Mouse (Mus musculus) liver, embryonic 11.5 days (tissue): ENCODE measurements at regions not wholly inside any gene's neighbourhood (a gene's known extent, or its start where the extent isn't known, plus 50 kb on each side); places are given as distances from the start of the nearest gene placed in this dataset.

Experiments used
- ATAC-seq: fragments of 200-750 bp; cut with Nextera tagmentation; replicated peaks from 2 replicates; pipeline ENCODE4 v1.8.0; 2017; ENCODE audit warnings: moderate number of reproducible peaks, mild to moderate bottlenecking, moderate TSS enrichment, moderate library complexity; ENCODE audit not compliant: low FRiP score
- DNase-seq: peaks from one replicate; pipeline ENCODE4 v3.0.0-alpha.2; 2017; ENCODE audit warnings: low spot score
- H3K27ac ChIP-seq: fragments of 300-500 bp; sonication (generic); 2 replicates; pipeline ENCODE4 v1.5.1; 2014; ENCODE audit warnings: mild to moderate bottlenecking, low read depth, low read length, control low read depth
- H3K27me3 ChIP-seq: fragments of 300-500 bp; sonication (generic); replicated peaks from 2 replicates; pipeline ENCODE4 v1.6.1; 2014; ENCODE audit warnings: low read length, mixed read lengths; ENCODE audit not compliant: control insufficient read depth, insufficient read depth
- H3K36me3 ChIP-seq: fragments of 300-500 bp; sonication (generic); 2 replicates; pipeline ENCODE4 v1.6.1; 2014; ENCODE audit warnings: mild to moderate bottlenecking, low read length, moderate library complexity, mixed read lengths; ENCODE audit not compliant: control insufficient read depth, insufficient read depth
- H3K4me1 ChIP-seq: fragments of 300-500 bp; sonication (generic); replicated peaks from 2 replicates; pipeline ENCODE4 v1.6.1; 2014; ENCODE audit warnings: low read length, mixed read lengths; ENCODE audit not compliant: control insufficient read depth, insufficient read depth
- H3K4me2 ChIP-seq: fragments of 300-500 bp; sonication (generic); 2 replicates; pipeline ENCODE4 v1.6.1; 2014; ENCODE audit warnings: mild to moderate bottlenecking, control low read depth, moderate library complexity
- H3K4me3 ChIP-seq: fragments of 300-500 bp; sonication (generic); 2 replicates; pipeline ENCODE4 v1.5.1; 2014; ENCODE audit warnings: low read depth, low read length, control low read depth
- H3K9ac ChIP-seq: fragments of 300-500 bp; sonication (generic); 2 replicates; pipeline ENCODE4 v1.6.1; 2014; ENCODE audit warnings: low read depth, low read length, control low read depth
- H3K9me3 ChIP-seq: fragments of 300-500 bp; sonication (generic); 2 replicates; pipeline ENCODE4 v1.6.1; 2016; ENCODE audit warnings: low read length, inconsistent platforms, mixed read lengths; ENCODE audit not compliant: control insufficient read depth
- WGBS: fragments of 180-500 bp; shearing (Covaris S2); extraction: QIAGEN DNeasy Blood & Tissue Kit; methylation state at CpG from one replicate; pipeline ENCODE4 v1.1.7; 2014; 5-methylcytosine and 5-hydroxymethylcytosine counted together

GRCm38 (mm10) chr13:71668256-71668655 lies 295.3 kb downstream of the Irx1 start:
- Histone ChIP-seq H3K4me3 (no peak overlapping the region), H3K27me3 (no peaks in the 10 kb centered on the region), H3K36me3 (no peaks in the 10 kb centered on the region), H3K9ac (no peak overlapping the region), H3K4me2 (no peak overlapping the region), H3K4me1 (no peaks in the 10 kb centered on the region), H3K9me3 (no peaks in the 10 kb centered on the region), H3K27ac (no peak overlapping the region)
- ATAC-seq (no peak), DNase-seq (no peak)
- WGBS: 88% methylated on average over 2 of the region's 2 CpGs

DNA sequence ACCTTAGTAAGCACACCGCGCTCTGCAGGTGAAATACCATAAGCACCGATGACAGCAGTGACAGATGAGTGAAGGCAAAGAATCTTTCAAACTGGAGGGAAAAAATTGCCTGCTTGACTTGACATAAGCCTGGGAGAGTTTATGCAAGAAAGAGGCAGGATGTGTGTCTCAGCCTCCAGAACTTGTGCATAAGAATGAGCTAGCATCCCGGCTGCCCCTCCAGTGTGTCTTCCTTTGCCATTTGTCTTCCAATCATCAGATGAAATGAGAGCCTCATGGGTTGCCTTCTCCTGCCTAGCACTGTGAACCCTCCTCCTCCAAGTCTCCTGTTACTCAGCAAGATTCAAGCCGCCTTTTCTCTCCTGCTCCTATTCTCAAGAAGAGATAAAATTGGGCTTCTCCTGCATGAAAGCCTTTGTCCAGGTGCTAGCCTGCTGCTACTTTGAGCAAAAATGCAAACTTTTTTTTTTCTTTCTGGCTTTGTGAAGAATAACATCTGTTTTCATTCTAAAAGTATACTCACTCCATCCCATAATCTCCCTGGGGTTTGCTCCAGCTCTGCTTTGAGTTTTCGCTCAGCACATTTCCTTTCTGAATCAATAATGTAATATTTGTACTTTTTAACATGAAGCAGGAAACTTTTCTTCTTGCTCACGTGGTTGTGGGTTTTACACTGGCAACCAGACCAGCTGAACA lies 298.2 kb downstream of the Irx1 start:
- Histone ChIP-seq H3K4me2 (no peak overlapping the region), H3K9ac (no peak overlapping the region), H3K27me3 (no peaks in the 10 kb centered on the region), H3K36me3 (no peaks in the 10 kb centered on the region), H3K9me3 (no peaks in the 10 kb centered on the region), H3K4me1 (no peaks in the 10 kb centered on the region), H3K27ac (no peak overlapping the region), H3K4me3 (no peak overlapping the region)
- no peak for DNase-seq
- no peak for ATAC-seq
- 71% methylated on average over 7 of the region's 7 CpGs for WGBS

- Histone ChIP-seq H3K4me1 (no peaks in the 10 kb centered on the region), H3K9me3 (no peaks in the 10 kb centered on the region), H3K27ac (no peak overlapping the region), H3K27me3 (no peaks in the 10 kb centered on the region), H3K36me3 (no peaks in the 10 kb centered on the region), H3K4me3 (no peak overlapping the region), H3K9ac (no peak overlapping the region), H3K4me2 (no peak overlapping the region)
- ATAC-seq: no peak
- 68% methylated on average over 2 of the region's 2 CpGs for WGBS
- DNase-seq: no peak
Observed at GRCm38 (mm10) chr13:71657898-71658297, 305.6 kb downstream of the Irx1 start.

DNA sequence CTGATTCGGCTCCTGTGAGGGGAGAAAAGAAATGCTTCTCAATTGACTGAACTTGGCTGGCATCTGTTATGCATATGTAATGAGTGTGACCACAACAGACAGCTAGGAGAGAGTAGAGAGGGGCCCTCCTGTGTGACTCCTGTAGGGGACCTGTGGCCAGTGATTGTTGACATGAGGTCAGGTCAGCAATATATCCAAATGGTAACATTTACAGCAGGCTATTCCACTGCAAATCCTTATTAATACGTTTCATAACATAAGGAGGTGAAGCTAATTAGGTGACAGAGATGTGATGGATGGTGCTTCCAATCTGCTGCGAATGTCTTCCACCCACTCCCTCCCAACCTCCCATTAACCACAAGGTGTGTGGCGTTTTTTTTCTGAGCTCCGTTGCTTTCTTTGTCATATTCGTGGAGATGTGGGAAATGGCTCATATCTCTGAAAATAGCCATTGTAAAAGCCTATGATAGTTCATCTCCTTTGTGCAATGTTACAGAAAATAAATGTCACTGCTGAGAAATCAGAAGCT lies 309.5 kb downstream of the Irx1 start:
- DNase-seq (no peak), ATAC-seq (no peak)
- H3K9me3 ChIP-seq: no peaks in the 10 kb centered on the region
- H3K9ac ChIP-seq: no peak overlapping the region
- no peak overlapping the region for H3K4me2 ChIP-seq
- H3K4me3 ChIP-seq: no peak overlapping the region
- H3K27ac ChIP-seq: no peak overlapping the region
- H3K27me3 ChIP-seq: no peaks in the 10 kb centered on the region
- no peaks in the 10 kb centered on the region for H3K36me3 ChIP-seq
- no peaks in the 10 kb centered on the region for H3K4me1 ChIP-seq
- WGBS: 59% methylated on average over 6 of the region's 6 CpGs

- no peaks in the 10 kb centered on the region for H3K9me3 ChIP-seq
- DNase-seq (no peak), ATAC-seq (no peak)
- H3K36me3 ChIP-seq: no peaks in the 10 kb centered on the region
- WGBS: 55% methylated on average over 8 of the region's 8 CpGs
- no peak overlapping the region for H3K27ac ChIP-seq
- H3K4me3 ChIP-seq: no peak overlapping the region
- H3K27me3 ChIP-seq: no peaks in the 10 kb centered on the region
- H3K4me1 ChIP-seq: no peaks in the 10 kb centered on the region
- no peak overlapping the region for H3K9ac ChIP-seq
- H3K4me2 ChIP-seq: no peak overlapping the region
Observed at GRCm38 (mm10) chr13:71653212-71653938, 310.1 kb downstream of the Irx1 start.

DNA sequence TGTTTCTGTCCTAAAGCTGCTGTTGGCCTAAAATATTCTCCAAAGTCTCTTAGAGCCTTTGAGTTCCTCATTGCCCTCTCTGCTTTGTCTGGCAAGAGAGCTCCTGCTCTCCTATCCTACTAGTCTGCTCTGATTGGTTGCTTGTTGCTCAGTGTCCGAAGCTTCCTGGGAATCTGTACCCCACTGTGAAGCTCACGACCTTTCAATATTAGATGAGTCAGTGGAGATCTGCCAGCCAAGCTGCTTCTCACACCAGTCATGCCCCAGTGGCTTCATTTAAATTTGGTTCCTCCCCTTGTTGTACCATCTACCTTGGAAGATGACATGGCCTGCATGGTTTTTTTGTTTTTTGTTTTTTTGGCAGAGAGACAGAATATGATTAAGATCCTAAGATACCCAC lies 313.6 kb downstream of the Irx1 start:
- ATAC-seq (no peak), DNase-seq (no peak)
- no peaks in the 10 kb centered on the region for H3K4me1 ChIP-seq
- no peak overlapping the region for H3K4me3 ChIP-seq
- no peaks in the 10 kb centered on the region for H3K36me3 ChIP-seq
- H3K9me3 ChIP-seq: no peaks in the 10 kb centered on the region
- H3K27me3 ChIP-seq: no peaks in the 10 kb centered on the region
- H3K27ac ChIP-seq: no peak overlapping the region
- H3K9ac ChIP-seq: no peak overlapping the region
- 21% methylated on average over 2 of the region's 2 CpGs for WGBS
- no peak overlapping the region for H3K4me2 ChIP-seq

- no peak overlapping the region for H3K4me3 ChIP-seq
- no peak overlapping the region for H3K9ac ChIP-seq
- no peaks in the 10 kb centered on the region for H3K4me1 ChIP-seq
- H3K36me3 ChIP-seq: no peaks in the 10 kb centered on the region
- WGBS: 68% methylated on average over 2 of the region's 2 CpGs
- H3K27ac ChIP-seq: no peak overlapping the region
- no peak overlapping the region for H3K4me2 ChIP-seq
- no peak for DNase-seq
- no peaks in the 10 kb centered on the region for H3K9me3 ChIP-seq
- ATAC-seq: no peak
- no peaks in the 10 kb centered on the region for H3K27me3 ChIP-seq
Observed at GRCm38 (mm10) chr13:71649031-71649430, 314.5 kb downstream of the Irx1 start.

- Histone ChIP-seq H3K4me1 (no peaks in the 10 kb centered on the region), H3K9ac (no peak overlapping the region), H3K4me3 (no peak overlapping the region), H3K36me3 (no peaks in the 10 kb centered on the region), H3K4me2 (no peak overlapping the region), H3K9me3 (no peaks in the 10 kb centered on the region), H3K27ac (no peak overlapping the region), H3K27me3 (no peaks in the 10 kb centered on the region)
- DNase-seq (no peak), ATAC-seq (no peak)
- WGBS: 54% methylated on average over 2 of the region's 2 CpGs
Observed at GRCm38 (mm10) chr13:71631447-71631846, 332.1 kb downstream of the Irx1 start.

DNA sequence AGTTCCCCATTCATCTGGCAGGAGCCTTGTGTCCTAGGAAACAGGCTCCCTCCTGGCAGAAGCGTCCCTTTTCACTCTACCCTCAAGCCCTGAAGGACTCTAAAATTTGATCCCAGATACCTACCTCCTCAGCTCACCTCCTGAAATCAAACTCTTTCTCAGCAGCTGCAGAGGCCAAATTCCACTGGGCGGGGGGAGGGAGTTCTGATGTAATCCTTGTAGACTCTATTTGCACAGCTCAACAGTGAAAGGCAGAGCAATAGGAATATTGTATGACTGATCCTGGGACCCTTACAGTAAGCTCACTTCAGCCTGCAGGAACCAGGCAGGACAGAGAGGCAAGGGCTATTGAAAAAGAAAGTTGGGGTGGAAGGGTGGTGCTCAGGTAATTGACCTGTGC lies 346.3 kb downstream of the Irx1 start:
- Histone ChIP-seq H3K27ac (no peak overlapping the region), H3K4me2 (no peak overlapping the region), H3K4me1 (no peaks in the 10 kb centered on the region), H3K9ac (no peak overlapping the region), H3K36me3 (no peaks in the 10 kb centered on the region), H3K9me3 (no peaks in the 10 kb centered on the region), H3K27me3 (no peaks in the 10 kb centered on the region), H3K4me3 (no peak overlapping the region)
- no peak for ATAC-seq
- no peak for DNase-seq
- WGBS: 38% methylated on average over 2 of the region's 2 CpGs
